Mouse (Mus musculus): ENCODE data around the gene Gigyf2.

Gigyf2 gene

GRCm38 (mm10) chr1:87326742-87327163, at the start of gene Gigyf2:
Gene Gigyf2 (plus strand): TSS chr1:87326998.
- peak; percentile 97 for DNase-seq (ENCODE audit: low read depth)

- DNase-seq (ENCODE audit: low read depth) = no peak
Measured at GRCm38 (mm10) chr1:87280281-87280680, 46.5 kb upstream of the Gigyf2 start.

GRCm38 (mm10) chr1:87281599-87282412, 45.0 kb upstream of the Gigyf2 start:
- DNase-seq (ENCODE audit: low read depth) = no peak

GRCm38 (mm10) chr1:87282413-87282788, 44.4 kb upstream of the Gigyf2 start:
- DNase-seq (ENCODE audit: low read depth) = peak; percentile 15

- DNase-seq (ENCODE audit: low read depth) = no peak
Measured at GRCm38 (mm10) chr1:87283410-87283960, 43.3 kb upstream of the Gigyf2 start.

GRCm38 (mm10) chr1:87287105-87287504, 39.7 kb upstream of the Gigyf2 start:
- DNase-seq (ENCODE audit: low read depth) = no peak

GRCm38 (mm10) chr1:87291416-87291815, 35.4 kb upstream of the Gigyf2 start:
- DNase-seq (ENCODE audit: low read depth) = no peak

- DNase-seq (ENCODE audit: low read depth) = no peak
Measured at GRCm38 (mm10) chr1:87292420-87293190, 34.2 kb upstream of the Gigyf2 start.

GRCm38 (mm10) chr1:87294063-87294710, 32.6 kb upstream of the Gigyf2 start:
- DNase-seq (ENCODE audit: low read depth) = no peak

GRCm38 (mm10) chr1:87294951-87295350, 31.8 kb upstream of the Gigyf2 start:
- no peak for DNase-seq (ENCODE audit: low read depth)

- DNase-seq (ENCODE audit: low read depth) = no peak
Measured at GRCm38 (mm10) chr1:87297346-87297925, 29.4 kb upstream of the Gigyf2 start.

- no peak for DNase-seq (ENCODE audit: low read depth)
Measured at GRCm38 (mm10) chr1:87300360-87301286, 26.2 kb upstream of the Gigyf2 start.

- no peak for DNase-seq (ENCODE audit: low read depth)
Measured at GRCm38 (mm10) chr1:87301971-87302370, 24.8 kb upstream of the Gigyf2 start.

- DNase-seq (ENCODE audit: low read depth) = no peak
Measured at GRCm38 (mm10) chr1:87308952-87309351, 17.8 kb upstream of the Gigyf2 start.

- DNase-seq (ENCODE audit: low read depth) = no peak
Measured at GRCm38 (mm10) chr1:87309621-87310020, 17.2 kb upstream of the Gigyf2 start.

- no peak for DNase-seq (ENCODE audit: low read depth)
Measured at GRCm38 (mm10) chr1:87312681-87313080, 14.1 kb upstream of the Gigyf2 start.

- DNase-seq (ENCODE audit: low read depth) = no peak
Measured at GRCm38 (mm10) chr1:87313116-87313515, 13.7 kb upstream of the Gigyf2 start.

GRCm38 (mm10) chr1:87313843-87314570, 12.8 kb upstream of the Gigyf2 start:
- DNase-seq (ENCODE audit: low read depth) = no peak

GRCm38 (mm10) chr1:87315431-87315830, 11.4 kb upstream of the Gigyf2 start:
- no peak for DNase-seq (ENCODE audit: low read depth)

GRCm38 (mm10) chr1:87315894-87316293, 10.9 kb upstream of the Gigyf2 start:
- DNase-seq (ENCODE audit: low read depth) = no peak
